Mouse (Mus musculus) kidney, embryonic 16.5 days (tissue): ENCODE results near the gene Tsg101. TPM values are rescaled to one million over a fixed set of nuclear protein-coding genes. Genes with fewer than 3 reads are reported as not detected.

Source experiments
- ATAC-seq: fragments of 200-750 bp; cut with Nextera tagmentation; 2 replicates; pipeline ENCODE4 v1.8.0; 2017; ENCODE audit warnings: moderate TSS enrichment; ENCODE audit not compliant: low FRiP score, low TSS enrichment
- H3K27ac ChIP-seq: fragments of 300-500 bp; sonication (generic); 2 replicates; pipeline ENCODE4 v1.5.1; 2014; ENCODE audit warnings: low read length
- H3K27me3 ChIP-seq: fragments of 300-500 bp; sonication (generic); 2 replicates; pipeline ENCODE4 v1.6.1; 2014; ENCODE audit warnings: low read length, control low read depth, mixed read lengths; ENCODE audit not compliant: insufficient read depth
- H3K36me3 ChIP-seq: fragments of 300-500 bp; sonication (generic); 2 replicates; pipeline ENCODE4 v1.6.1; 2014; ENCODE audit warnings: low read length, control low read depth, mixed read lengths; ENCODE audit not compliant: insufficient read depth
- H3K4me1 ChIP-seq: fragments of 300-500 bp; sonication (generic); 2 replicates; pipeline ENCODE4 v1.6.1; 2014; ENCODE audit warnings: low read length, control low read depth, mixed read lengths; ENCODE audit not compliant: insufficient read depth
- H3K4me2 ChIP-seq: fragments of 300-500 bp; sonication (generic); replicated peaks from 2 replicates; pipeline ENCODE4 v1.6.1; 2014; ENCODE audit warnings: low read depth, low read length
- H3K4me3 ChIP-seq: fragments of 300-500 bp; sonication (generic); 2 replicates; pipeline ENCODE4 v1.5.1; 2014; ENCODE audit warnings: mild to moderate bottlenecking, low read length
- H3K9ac ChIP-seq: fragments of 300-500 bp; sonication (generic); replicated peaks from 2 replicates; pipeline ENCODE4 v1.6.1; 2014; ENCODE audit warnings: low read length
- H3K9me3 ChIP-seq: fragments of 300-500 bp; sonication (generic); 2 replicates; pipeline ENCODE4 v1.6.1; 2016; ENCODE audit warnings: low read length, control low read depth
- WGBS: fragments of 180-500 bp; shearing (Covaris S2); extraction: QIAGEN DNeasy Blood & Tissue Kit; methylation state at CpG from one replicate; pipeline ENCODE4 v1.1.7; 2014; 5-methylcytosine and 5-hydroxymethylcytosine counted together
- polyA plus RNA-seq: library from polyadenylated mRNA; unstranded; fragments of >200 nt; fragmentation: Nextera tagmentation; extraction: Ambion mirVana; gene quantifications from 2 replicates; pipeline ENCODE4 v1.2.1, GENCODE M21; 2015

Tsg101 gene
- 163 and 179 TPM in 2 replicates for polyA plus RNA-seq

- Histone ChIP-seq H3K4me3 (peak within 1 kb of the TSS; percentile 81), H3K27me3 (no peaks in the 10 kb centered on the region), H3K4me2 (peak within 1 kb of the TSS; percentile 73), H3K36me3 (no peaks in the 10 kb centered on the region), H3K4me1 (peaks cover 19% of the 10 kb centered on the region), H3K9me3 (no peaks in the 10 kb centered on the region), H3K9ac (peak within 1 kb of the TSS; percentile 96), H3K27ac (peak within 1 kb of the TSS; percentile 97)
- WGBS, result under 1% methylated on average over 61 of the region's 75 CpGs
- ATAC-seq, result peak; percentile 96
Observed at GRCm38 (mm10) chr7:46919551-46920176, at the start of gene Tsg101. Gene Tsg101, minus strand, starts transcription at chr7:46919969.

GRCm38 (mm10) chr7:46964070-46964469 is 44.3 kb upstream of the Tsg101 start:
- Histone ChIP-seq H3K36me3 (no peaks in the 10 kb centered on the region), H3K9ac (no peak overlapping the region), H3K9me3 (no peaks in the 10 kb centered on the region), H3K27ac (no peak overlapping the region), H3K27me3 (0 out of 2 replicates have a peak, but pooled peaks cover 4% of the 10 kb centered on the region), H3K4me2 (no peak overlapping the region), H3K4me3 (no peak overlapping the region), H3K4me1 (peaks cover 12% of the 10 kb centered on the region; the same call in 1 of the 2 replicates)
- WGBS, result 87% methylated on average over 7 of the region's 7 CpGs
- ATAC-seq, result no peak

GRCm38 (mm10) chr7:46962806-46963618 is 43.2 kb upstream of the Tsg101 start:
- under 1% methylated on average over 9 of the region's 9 CpGs for WGBS
- peaks cover 12% of the 10 kb centered on the region; the same call in 1 of the 2 replicates for H3K4me1 ChIP-seq
- 0 out of 2 replicates have a peak overlapping the region, but pooled peaks have one; percentile 38 for H3K27ac ChIP-seq
- ATAC-seq, result peak; percentile 81
- peak overlapping the region; percentile 12; the same call in 1 of the 2 replicates for H3K4me2 ChIP-seq
- H3K9ac ChIP-seq, result peak overlapping the region; percentile 48; the same call in 1 of the 2 replicates
- no peaks in the 10 kb centered on the region for H3K9me3 ChIP-seq
- 0 out of 2 replicates have a peak, but pooled peaks cover 4% of the 10 kb centered on the region for H3K27me3 ChIP-seq
- no peak overlapping the region for H3K4me3 ChIP-seq
- no peaks in the 10 kb centered on the region for H3K36me3 ChIP-seq

GRCm38 (mm10) chr7:46962132-46962531 is 42.4 kb upstream of the Tsg101 start:
- Histone ChIP-seq H3K9ac (no peak overlapping the region), H3K4me3 (no peak overlapping the region), H3K36me3 (no peaks in the 10 kb centered on the region), H3K27me3 (0 out of 2 replicates have a peak, but pooled peaks cover 4% of the 10 kb centered on the region), H3K4me2 (no peak overlapping the region), H3K4me1 (peaks cover 19% of the 10 kb centered on the region), H3K9me3 (no peaks in the 10 kb centered on the region), H3K27ac (no peak overlapping the region)
- ATAC-seq, result no peak

GRCm38 (mm10) chr7:46960991-46961390 is 41.2 kb upstream of the Tsg101 start:
- Histone ChIP-seq H3K4me3 (no peak overlapping the region), H3K9me3 (no peaks in the 10 kb centered on the region), H3K27me3 (0 out of 2 replicates have a peak, but pooled peaks cover 4% of the 10 kb centered on the region), H3K27ac (no peak overlapping the region), H3K4me1 (peaks cover 19% of the 10 kb centered on the region), H3K36me3 (no peaks in the 10 kb centered on the region), H3K9ac (no peak overlapping the region), H3K4me2 (no peak overlapping the region)
- ATAC-seq, result no peak
- WGBS, result 62% methylated on average over 3 of the region's 3 CpGs

GRCm38 (mm10) chr7:46958853-46959252 is 39.1 kb upstream of the Tsg101 start:
- peak; percentile 28; the same call in 1 of the 2 replicates for ATAC-seq
- peak overlapping the region; percentile 78 for H3K9ac ChIP-seq
- peaks cover 11% of the 10 kb centered on the region for H3K36me3 ChIP-seq
- no peak overlapping the region for H3K27ac ChIP-seq
- peak overlapping the region; percentile 87 for H3K4me2 ChIP-seq
- peak overlapping the region; percentile 70 for H3K4me3 ChIP-seq
- WGBS, result 17% methylated on average over 9 of the region's 9 CpGs
- peaks cover 19% of the 10 kb centered on the region for H3K4me1 ChIP-seq
- 0 out of 2 replicates have a peak, but pooled peaks cover 4% of the 10 kb centered on the region for H3K27me3 ChIP-seq
- H3K9me3 ChIP-seq, result no peaks in the 10 kb centered on the region

- Histone ChIP-seq H3K4me3 (peak within 1 kb of the TSS; percentile 70), H3K36me3 (peaks cover 17% of the 10 kb centered on the region), H3K9me3 (no peaks in the 10 kb centered on the region), H3K27me3 (0 out of 2 replicates have a peak, but pooled peaks cover 4% of the 10 kb centered on the region), H3K9ac (peak within 1 kb of the TSS; percentile 78), H3K4me2 (peak within 1 kb of the TSS; percentile 87), H3K27ac (no peak within 1 kb of the TSS), H3K4me1 (peaks cover 13% of the 10 kb centered on the region)
- ATAC-seq, result peak; percentile 94
- WGBS, result under 1% methylated on average over 51 of the region's 51 CpGs
Observed at GRCm38 (mm10) chr7:46957831-46958691, 38.3 kb upstream of the Tsg101 start, which contains the start of gene Uevld. Gene Uevld, minus strand, starts transcription at chr7:46958527.

- Histone ChIP-seq H3K4me3 (no peak overlapping the region), H3K36me3 (peaks cover 25% of the 10 kb centered on the region), H3K27me3 (no peaks in the 10 kb centered on the region), H3K9me3 (no peaks in the 10 kb centered on the region), H3K27ac (no peak overlapping the region), H3K4me2 (no peak overlapping the region), H3K9ac (no peak overlapping the region), H3K4me1 (no peaks in the 10 kb centered on the region)
- ATAC-seq, result no peak
- 57% methylated on average over 4 of the region's 4 CpGs for WGBS
Observed at GRCm38 (mm10) chr7:46935847-46936246, 16.1 kb upstream of the Tsg101 start.

- H3K36me3 ChIP-seq, result peaks cover 24% of the 10 kb centered on the region
- no peak overlapping the region for H3K4me3 ChIP-seq
- no peak overlapping the region for H3K4me2 ChIP-seq
- no peak overlapping the region for H3K27ac ChIP-seq
- WGBS, result 59% methylated on average over 8 of the region's 8 CpGs
- no peaks in the 10 kb centered on the region for H3K4me1 ChIP-seq
- no peak for ATAC-seq
- no peaks in the 10 kb centered on the region for H3K27me3 ChIP-seq
- no peak overlapping the region for H3K9ac ChIP-seq
- H3K9me3 ChIP-seq, result no peaks in the 10 kb centered on the region
Observed at GRCm38 (mm10) chr7:46934788-46935187, 15.0 kb upstream of the Tsg101 start.
